Mouse (Mus musculus) erythroblast, embryonic 14.5 days (primary cell): ENCODE measurements around the gene Wsb1. TPM values are rescaled to one million over a fixed set of nuclear protein-coding genes. Genes with fewer than 3 reads are reported as not detected.

Experiments
- H3K27me3 ChIP-seq: 2 replicates; pipeline ENCODE4 v1.6.1; 2012; ENCODE audit warnings: inconsistent platforms; ENCODE audit not compliant: control insufficient read depth
- H3K36me3 ChIP-seq: 2 replicates; pipeline ENCODE4 v1.6.1; 2012; ENCODE audit warnings: mild to moderate bottlenecking, inconsistent platforms; ENCODE audit not compliant: control insufficient read depth
- H3K4me1 ChIP-seq: 2 replicates; pipeline ENCODE4 v1.6.1; 2012; ENCODE audit warnings: inconsistent platforms; ENCODE audit not compliant: control insufficient read depth
- H3K4me3 ChIP-seq: replicated peaks from 2 replicates; pipeline ENCODE3; 2012; ENCODE audit warnings: moderate library complexity, mild to moderate bottlenecking, inconsistent platforms
- H3K9me3 ChIP-seq: 2 replicates; pipeline ENCODE4 v1.6.1; 2012; ENCODE audit warnings: low read length, inconsistent platforms, mixed read lengths; ENCODE audit not compliant: control insufficient read depth
- GATA1 ChIP-seq: IDR thresholded peaks from 2 replicates; pipeline ENCODE4 v1.6.1; 2012; ENCODE audit warnings: low read length, inconsistent platforms, mixed read lengths
- TAL1 ChIP-seq: IDR thresholded peaks from 3 replicates; pipeline ENCODE4 v1.6.1; 2012; ENCODE audit warnings: low read length, inconsistent platforms, mixed read lengths
- polyA plus RNA-seq: library from polyadenylated mRNA; stranded (reverse); fragments of >175 nt; gene quantifications from 2 replicates; pipeline ENCODE4 v1.2.3, GENCODE M21; 2012

The Wsb1 gene
- polyA plus RNA-seq, 1 experiment = 2.4 TPM

DNA sequence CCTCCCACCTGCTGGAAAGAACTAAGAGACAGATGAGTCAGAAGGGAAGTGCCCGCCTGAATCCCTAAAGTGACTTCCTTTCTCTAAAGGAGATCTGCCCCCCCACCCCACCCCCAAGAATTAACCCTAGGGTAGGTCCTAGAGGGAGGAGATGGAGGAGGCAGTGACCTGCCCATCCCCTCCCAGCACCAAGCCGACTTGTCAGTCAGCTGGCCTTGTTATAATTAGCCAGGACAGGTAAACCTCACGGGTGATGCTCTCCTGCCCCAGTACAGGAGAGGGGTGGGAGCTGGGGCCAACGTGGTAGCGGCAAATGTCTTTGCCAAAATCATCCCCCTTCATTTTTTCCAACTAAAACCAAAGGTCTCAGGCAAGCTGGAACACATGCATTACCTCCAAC, 37.2 kb upstream of the Wsb1 start:
- no peaks in the 10 kb centered on the region for H3K27me3 ChIP-seq
- no peaks in the 10 kb centered on the region for H3K9me3 ChIP-seq
- H3K4me1 ChIP-seq = peaks cover 6% of the 10 kb centered on the region
- TF ChIP-seq GATA1 (no peak), TAL1 (no peak)
- H3K36me3 ChIP-seq = no peaks in the 10 kb centered on the region
- H3K4me3 ChIP-seq = no peak overlapping the region

DNA sequence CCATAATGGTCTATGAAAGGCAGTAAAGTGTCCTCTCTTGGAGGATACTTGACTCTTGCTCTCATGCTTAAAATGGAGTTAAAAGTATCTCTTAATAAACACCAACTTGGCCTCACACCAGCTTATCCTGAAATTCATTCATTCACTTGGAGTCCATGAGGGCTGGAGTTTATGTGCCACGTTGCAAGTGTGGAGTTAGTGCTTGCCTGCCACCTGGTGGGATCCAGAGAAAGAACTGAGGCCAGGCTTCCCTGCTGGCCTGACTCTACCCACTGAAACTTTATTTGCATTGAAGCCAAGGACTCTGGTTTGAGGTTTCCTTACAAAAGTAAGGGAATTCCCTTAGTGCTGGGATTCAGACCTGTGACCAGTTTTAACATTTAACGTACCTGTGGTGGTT, 36.0 kb upstream of the Wsb1 start:
- Histone ChIP-seq H3K27me3 (no peaks in the 10 kb centered on the region), H3K4me3 (no peak overlapping the region), H3K4me1 (peaks cover 14% of the 10 kb centered on the region), H3K9me3 (no peaks in the 10 kb centered on the region), H3K36me3 (no peaks in the 10 kb centered on the region)
- no peak for TF ChIP-seq TAL1
- TF ChIP-seq GATA1 = no peak

DNA sequence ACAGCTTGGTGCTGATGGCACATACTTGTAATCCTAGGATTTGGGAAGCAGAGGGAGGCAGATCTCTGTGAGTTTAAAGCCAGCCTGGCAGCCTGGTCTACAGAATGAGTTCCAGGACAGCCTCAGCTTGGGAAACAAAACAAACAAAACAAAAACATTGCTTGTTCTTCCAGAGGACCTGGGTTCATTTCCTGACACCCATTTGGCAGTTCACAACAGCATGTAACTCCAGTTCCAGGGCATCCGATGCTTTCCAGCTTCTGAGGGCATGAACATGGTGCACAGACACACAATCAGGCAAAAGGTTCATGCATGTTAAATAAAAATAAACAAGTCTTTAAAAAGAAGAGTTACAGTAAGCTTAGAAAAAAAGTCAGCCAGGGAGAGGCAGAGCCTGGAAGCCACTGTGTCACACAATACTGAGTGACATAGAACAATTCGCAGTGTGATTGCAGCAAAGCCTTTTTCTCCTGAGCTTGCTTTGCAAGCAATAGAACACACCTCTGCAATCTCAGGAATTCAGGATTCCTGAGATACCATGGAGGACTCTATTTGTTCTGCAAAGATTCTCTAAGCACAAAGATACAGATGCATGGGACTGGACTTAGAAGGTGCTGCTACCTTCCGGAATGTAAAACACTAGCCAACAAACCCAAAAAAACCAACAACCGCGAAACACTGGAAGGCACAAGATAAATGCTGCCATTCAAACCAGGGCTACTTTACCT, 34.6 kb upstream of the Wsb1 start:
- TF ChIP-seq TAL1 = no peak
- no peak for TF ChIP-seq GATA1
- no peak overlapping the region for H3K4me3 ChIP-seq

DNA sequence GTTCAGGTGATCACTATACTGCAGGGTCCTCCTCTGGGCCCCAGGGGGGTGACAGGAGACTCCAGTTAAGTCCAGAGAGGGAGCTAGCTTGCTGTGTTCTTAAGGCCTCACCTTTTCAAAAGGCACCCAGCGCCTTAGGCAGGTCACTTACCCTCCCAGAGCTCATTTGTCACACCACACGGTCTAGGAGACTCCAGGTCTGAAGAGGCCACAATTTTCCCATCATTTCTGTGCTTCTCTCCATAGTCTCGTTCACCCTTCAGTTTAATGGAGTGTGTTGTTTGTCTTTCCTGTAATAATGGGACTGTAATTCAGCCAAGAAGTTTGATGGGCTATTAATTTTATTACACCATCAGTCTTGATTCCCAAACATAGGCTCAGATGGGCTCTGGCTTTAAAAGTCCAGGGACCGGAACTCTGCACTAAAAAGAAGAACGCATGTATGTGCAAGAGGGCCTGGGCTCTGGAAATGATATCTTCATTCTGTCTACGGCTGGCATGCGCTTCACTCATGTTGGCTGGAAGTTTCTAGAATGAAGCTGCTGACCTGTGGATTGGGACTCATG, 33.9 kb upstream of the Wsb1 start:
- Histone ChIP-seq H3K4me1 (peaks cover 14% of the 10 kb centered on the region), H3K36me3 (no peaks in the 10 kb centered on the region), H3K27me3 (no peaks in the 10 kb centered on the region), H3K9me3 (no peaks in the 10 kb centered on the region), H3K4me3 (no peak overlapping the region)
- TF ChIP-seq TAL1 = no peak
- no peak for TF ChIP-seq GATA1

More for the DNA sequence above, 34.6 kb upstream of the Wsb1 start:
- peaks cover 14% of the 10 kb centered on the region for H3K4me1 ChIP-seq
- no peaks in the 10 kb centered on the region for H3K9me3 ChIP-seq
- H3K36me3 ChIP-seq = no peaks in the 10 kb centered on the region
- H3K27me3 ChIP-seq = no peaks in the 10 kb centered on the region

DNA sequence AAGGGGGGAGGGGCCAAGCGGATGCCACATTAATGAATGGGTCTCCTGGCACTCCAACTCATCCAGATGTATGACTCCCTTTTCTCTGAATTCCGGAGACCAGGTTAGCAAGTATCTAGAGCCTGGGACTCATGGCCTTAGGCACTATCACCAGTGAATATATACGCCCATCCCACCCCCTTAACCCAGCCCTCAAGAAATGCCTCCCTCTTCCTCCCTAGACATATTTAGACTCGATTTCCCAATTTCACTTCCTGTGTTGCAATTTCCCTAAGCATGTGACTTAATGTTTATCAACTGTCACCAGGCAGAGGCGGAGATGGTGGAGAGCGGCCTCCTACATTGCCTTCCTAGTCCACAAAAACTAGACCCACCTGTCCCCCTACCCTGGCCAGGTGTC, 33.0 kb upstream of the Wsb1 start:
- no peak for TF ChIP-seq GATA1
- no peak for TF ChIP-seq TAL1
- H3K36me3 ChIP-seq = no peaks in the 10 kb centered on the region
- no peaks in the 10 kb centered on the region for H3K27me3 ChIP-seq
- no peak overlapping the region for H3K4me3 ChIP-seq
- H3K4me1 ChIP-seq = peaks cover 14% of the 10 kb centered on the region
- H3K9me3 ChIP-seq = no peaks in the 10 kb centered on the region

DNA sequence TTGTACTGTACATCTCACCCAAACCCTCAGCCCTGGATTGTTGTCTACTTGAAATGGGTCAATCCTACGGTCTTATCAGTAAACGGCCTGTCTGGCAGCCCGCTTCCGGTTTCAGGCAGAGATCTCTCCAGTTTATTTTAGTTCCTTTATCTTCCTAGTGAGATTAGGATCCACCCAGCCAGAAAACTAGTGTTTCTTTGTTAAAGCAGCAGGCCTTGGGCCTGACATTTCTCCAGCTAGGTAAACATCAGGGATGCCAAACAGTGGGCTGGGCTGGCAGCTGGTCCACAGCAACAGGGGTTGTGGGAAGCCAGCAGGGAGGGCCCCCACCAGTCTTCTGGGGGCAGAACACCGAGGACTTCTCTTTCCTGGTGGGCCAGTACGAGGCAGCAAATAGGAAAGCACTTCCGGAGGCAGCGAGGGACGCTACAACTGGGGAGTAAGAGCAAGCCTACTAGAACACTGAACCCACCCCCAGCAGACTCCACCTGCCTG, 31.9 kb upstream of the Wsb1 start:
- Histone ChIP-seq H3K4me3 (no peak overlapping the region), H3K36me3 (no peaks in the 10 kb centered on the region), H3K27me3 (no peaks in the 10 kb centered on the region), H3K9me3 (no peaks in the 10 kb centered on the region), H3K4me1 (peaks cover 14% of the 10 kb centered on the region)
- TF ChIP-seq TAL1 = no peak
- TF ChIP-seq GATA1 = no peak

DNA sequence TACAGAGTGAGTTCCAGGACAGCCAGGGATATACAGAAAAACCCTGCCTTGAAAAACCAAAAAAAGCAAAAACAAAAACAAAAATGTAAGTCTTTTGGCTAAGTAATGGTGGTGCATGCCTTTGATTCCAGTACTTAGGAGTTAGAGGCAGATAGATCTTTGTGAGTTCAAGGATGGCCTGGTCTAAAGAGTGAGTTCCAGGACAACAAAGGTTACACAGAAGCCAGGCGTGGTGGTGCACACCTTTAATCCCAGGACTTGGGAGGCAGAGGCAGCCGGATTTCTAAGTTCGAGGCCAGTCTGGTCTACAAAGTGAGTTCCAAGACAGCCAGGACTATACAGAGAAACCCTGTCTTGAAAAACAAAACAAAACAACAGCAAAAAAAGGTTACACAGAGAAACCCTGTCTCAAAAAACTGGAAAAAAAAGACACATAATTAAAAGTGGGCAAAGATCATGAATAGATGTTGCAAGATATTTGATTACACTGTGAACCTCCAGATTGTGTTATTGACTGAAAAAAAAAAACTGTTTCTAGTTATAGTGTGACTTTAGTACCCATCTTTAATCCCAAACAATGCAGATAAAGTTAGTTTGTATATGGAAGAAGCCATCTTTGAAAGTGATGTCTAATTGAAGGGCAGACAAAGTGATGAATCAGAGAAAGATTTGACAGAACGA, 29.0 kb upstream of the Wsb1 start:
- no peak for TF ChIP-seq GATA1
- no peak for TF ChIP-seq TAL1
- Histone ChIP-seq H3K36me3 (no peaks in the 10 kb centered on the region), H3K4me1 (peaks cover 14% of the 10 kb centered on the region)

GRCm38 (mm10) chr11:79281396-79281795, 26.9 kb upstream of the Wsb1 start:
- H3K36me3 ChIP-seq = no peaks in the 10 kb centered on the region
- H3K4me3 ChIP-seq = no peak overlapping the region
- H3K27me3 ChIP-seq = 0 out of 2 replicates have a peak, but pooled peaks cover 2% of the 10 kb centered on the region
- H3K4me1 ChIP-seq = peaks cover 5% of the 10 kb centered on the region
- TF ChIP-seq GATA1 = no peak
- TF ChIP-seq TAL1 = no peak
- H3K9me3 ChIP-seq = no peaks in the 10 kb centered on the region

More for the DNA sequence above, 29.0 kb upstream of the Wsb1 start:
- no peaks in the 10 kb centered on the region for H3K27me3 ChIP-seq
- H3K9me3 ChIP-seq = no peaks in the 10 kb centered on the region
- H3K4me3 ChIP-seq = no peak overlapping the region
